Mouse (Mus musculus): Measurements from ENCODE around the gene Olfr168. TPM values are rescaled to one million over a fixed set of nuclear protein-coding genes. Genes with fewer than 3 reads are reported as not detected.
"Not testable (repeated sequence)": the region's sequence is repeated elsewhere in the genome, so short reads cannot be mapped to it uniquely, and the experiment has no call there.

Olfr168 gene
- not detected in 2 replicates for polyA plus RNA-seq (2014; fragmentation: Nextera tagmentation; extraction: Ambion mirVana)

DNA sequence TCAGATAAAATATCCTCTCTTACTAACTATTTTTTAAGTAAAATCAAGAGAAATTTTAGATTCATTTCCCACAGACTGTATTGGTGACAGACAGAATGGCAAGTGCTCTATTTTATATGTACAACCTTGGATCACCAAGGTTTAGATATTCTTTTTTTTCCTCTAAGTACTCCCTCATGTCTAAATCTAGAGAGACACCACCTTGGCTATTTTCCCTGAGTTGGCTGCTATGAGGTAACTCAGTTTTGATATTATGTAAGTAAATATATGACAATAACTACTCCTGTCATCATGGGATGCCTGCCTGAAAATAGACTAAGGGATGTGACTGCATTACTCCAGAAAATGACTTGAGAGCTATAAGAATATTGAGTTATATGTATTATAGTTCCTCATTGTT lies at the start of gene Olfr168:
Gene Olfr168, minus strand, starts transcription at position 101 of the 400 bp plus-strand sequence.
- Histone ChIP-seq H3K9me3 (ENCODE audit: control insufficient read depth, low read length) (peaks cover 3% of the 10 kb centered on the region; the same call in 1 of the 2 replicates), H3K4me1 (ENCODE audit: control insufficient read depth in 2 of 2, insufficient read depth in 2 of 2, low read length in 2 of 2) (no peaks in the 10 kb centered on the region), H3K27me3 (ENCODE audit: control insufficient read depth, insufficient read depth, low read length) (no peaks in the 10 kb centered on the region), H3K4me2 (ENCODE audit: low read length) (no peak within 1 kb of the TSS), H3K4me3 (ENCODE audit: control insufficient read depth in 1 of 2, insufficient read depth in 1 of 2, low read depth in 1 of 2, low read length in 2 of 2) (no peak within 1 kb of the TSS), H3K27ac (replicated peaks in 1 of 2; ENCODE audit: control insufficient read depth in 1 of 2, insufficient read depth in 1 of 2, low read depth in 2 of 2, low read length in 2 of 2) (no peak within 1 kb of the TSS), H3K9ac (ENCODE audit: low read length) (no peak within 1 kb of the TSS), H3K36me3 (ENCODE audit: control insufficient read depth, insufficient read depth, low read length) (no peaks in the 10 kb centered on the region)
- ATAC-seq (ENCODE audit: insufficient number of reproducible peaks, insufficient read depth, low FRiP score, low read depth) = no peak

DNA sequence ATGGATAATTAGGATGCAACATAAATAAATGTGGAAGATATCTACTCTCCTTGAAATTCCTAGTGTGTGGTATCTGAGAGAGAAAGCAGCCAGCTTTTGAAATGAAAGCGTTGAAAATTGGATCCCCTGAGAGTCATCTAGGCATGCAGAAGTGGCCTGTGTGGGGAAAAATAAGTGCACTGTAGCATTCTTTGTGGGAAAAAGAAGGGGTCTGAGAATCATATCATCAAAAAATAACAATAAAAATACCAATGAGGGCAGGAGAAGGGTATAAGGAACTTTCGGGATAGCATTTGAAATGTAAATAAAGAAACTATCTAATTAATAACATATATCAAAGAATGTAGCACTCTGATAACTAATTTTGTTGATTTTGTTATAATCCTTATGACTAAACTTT lies 36.4 kb upstream of the Olfr168 start, which contains the start of gene Olfr169:
Gene Olfr169, minus strand, starts transcription at position 101 of the 400 bp plus-strand sequence.
- ATAC-seq (ENCODE audit: insufficient number of reproducible peaks, insufficient read depth, low FRiP score, low read depth); H3K36me3 ChIP-seq (ENCODE audit: control insufficient read depth, insufficient read depth, low read length); H3K27me3 ChIP-seq (ENCODE audit: control insufficient read depth, insufficient read depth, low read length); H3K4me3 ChIP-seq (ENCODE audit: control insufficient read depth in 1 of 2, insufficient read depth in 1 of 2, low read depth in 1 of 2, low read length in 2 of 2); H3K9ac ChIP-seq (ENCODE audit: low read length); H3K4me1 ChIP-seq (ENCODE audit: control insufficient read depth in 2 of 2, insufficient read depth in 2 of 2, low read length in 2 of 2); H3K27ac ChIP-seq (replicated peaks in 1 of 2; ENCODE audit: control insufficient read depth in 1 of 2, insufficient read depth in 1 of 2, low read depth in 2 of 2, low read length in 2 of 2); H3K9me3 ChIP-seq (ENCODE audit: control insufficient read depth, low read length); H3K4me2 ChIP-seq (ENCODE audit: low read length): not testable (repeated sequence)
- 88% methylated on average over 2 of the region's 2 CpGs for WGBS

DNA sequence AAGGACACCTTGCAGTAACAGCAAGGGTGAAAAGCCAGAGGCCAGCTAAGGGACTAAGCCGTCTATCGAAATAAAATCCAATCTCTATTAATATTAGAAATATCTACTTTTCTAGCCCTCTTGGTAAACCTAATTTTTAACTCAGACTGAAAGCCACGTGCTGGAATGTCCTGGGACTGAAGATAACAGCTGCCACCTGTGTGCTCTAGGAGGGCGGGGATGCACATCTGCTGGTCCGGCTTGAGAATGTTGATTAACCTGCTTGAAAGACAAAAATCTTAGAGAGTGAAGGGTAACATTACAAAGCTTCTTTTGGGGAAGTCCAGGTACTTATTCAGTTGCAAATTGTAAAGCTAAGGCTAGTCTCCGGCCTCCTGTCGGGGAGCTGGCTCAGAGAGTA lies 18.1 kb upstream of the Olfr168 start:
- WGBS = 84% methylated on average over 7 of the region's 7 CpGs
- not testable (repeated sequence) for ATAC-seq (ENCODE audit: insufficient number of reproducible peaks, insufficient read depth, low FRiP score, low read depth); H3K9me3 ChIP-seq (ENCODE audit: control insufficient read depth, low read length); H3K4me1 ChIP-seq (ENCODE audit: control insufficient read depth in 2 of 2, insufficient read depth in 2 of 2, low read length in 2 of 2); H3K36me3 ChIP-seq (ENCODE audit: control insufficient read depth, insufficient read depth, low read length); H3K27me3 ChIP-seq (ENCODE audit: control insufficient read depth, insufficient read depth, low read length); H3K9ac ChIP-seq (ENCODE audit: low read length); H3K27ac ChIP-seq (replicated peaks in 1 of 2; ENCODE audit: control insufficient read depth in 1 of 2, insufficient read depth in 1 of 2, low read depth in 2 of 2, low read length in 2 of 2); H3K4me3 ChIP-seq (ENCODE audit: control insufficient read depth in 1 of 2, insufficient read depth in 1 of 2, low read depth in 1 of 2, low read length in 2 of 2); H3K4me2 ChIP-seq (ENCODE audit: low read length)

DNA sequence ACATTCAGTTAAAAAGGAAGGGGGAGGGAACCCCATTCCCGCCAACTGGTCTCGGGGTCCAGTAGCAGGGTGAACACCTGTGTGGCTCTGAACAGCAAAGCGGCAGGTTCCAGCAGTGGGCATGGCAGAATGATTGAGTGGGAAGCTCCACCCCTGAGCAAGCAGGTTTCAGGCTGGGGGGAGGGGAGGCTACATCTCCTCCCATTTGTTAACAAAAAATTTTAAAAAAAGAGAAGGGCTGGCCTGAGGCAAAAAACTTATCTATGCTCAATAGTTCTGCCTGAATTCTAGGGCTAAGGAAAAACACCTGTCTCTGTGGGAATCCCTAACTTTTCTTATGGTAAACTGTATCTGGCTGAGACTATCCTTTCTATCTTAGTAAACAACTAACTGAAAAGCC lies 16.9 kb upstream of the Olfr168 start:
- WGBS = 76% methylated on average over 3 of the region's 3 CpGs
- not testable (repeated sequence) for H3K36me3 ChIP-seq (ENCODE audit: control insufficient read depth, insufficient read depth, low read length); H3K27me3 ChIP-seq (ENCODE audit: control insufficient read depth, insufficient read depth, low read length); H3K27ac ChIP-seq (replicated peaks in 1 of 2; ENCODE audit: control insufficient read depth in 1 of 2, insufficient read depth in 1 of 2, low read depth in 2 of 2, low read length in 2 of 2); H3K9ac ChIP-seq (ENCODE audit: low read length); H3K9me3 ChIP-seq (ENCODE audit: control insufficient read depth, low read length); H3K4me2 ChIP-seq (ENCODE audit: low read length); H3K4me3 ChIP-seq (ENCODE audit: control insufficient read depth in 1 of 2, insufficient read depth in 1 of 2, low read depth in 1 of 2, low read length in 2 of 2); H3K4me1 ChIP-seq (ENCODE audit: control insufficient read depth in 2 of 2, insufficient read depth in 2 of 2, low read length in 2 of 2); ATAC-seq (ENCODE audit: insufficient number of reproducible peaks, insufficient read depth, low FRiP score, low read depth)

DNA sequence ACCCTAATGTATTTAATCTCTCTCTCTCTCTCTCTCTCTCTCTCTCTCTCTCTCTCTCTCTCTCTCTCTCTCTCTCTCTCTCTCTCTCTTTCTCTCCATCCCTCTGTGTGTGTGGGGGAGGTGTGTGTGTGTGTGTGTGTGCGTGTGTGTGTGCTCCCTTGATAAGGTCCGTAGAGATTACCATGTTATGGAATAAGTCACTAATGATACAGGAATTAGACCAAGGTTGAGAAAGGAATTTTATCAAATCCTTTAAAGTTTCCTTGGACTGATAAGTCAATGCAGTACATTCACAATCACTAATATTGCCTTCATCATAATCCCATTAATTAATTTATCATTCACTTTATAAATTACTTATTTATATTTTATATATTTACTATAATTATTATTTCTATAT lies 13.2 kb downstream of the Olfr168 start, which contains the start of gene Olfr167:
Gene Olfr167, minus strand, starts transcription at position 101 of the 400 bp plus-strand sequence.
- Histone ChIP-seq H3K4me1 (ENCODE audit: control insufficient read depth in 2 of 2, insufficient read depth in 2 of 2, low read length in 2 of 2) (no peaks in the 10 kb centered on the region), H3K9ac (ENCODE audit: low read length) (no peak within 1 kb of the TSS), H3K27me3 (ENCODE audit: control insufficient read depth, insufficient read depth, low read length) (no peaks in the 10 kb centered on the region), H3K27ac (replicated peaks in 1 of 2; ENCODE audit: control insufficient read depth in 1 of 2, insufficient read depth in 1 of 2, low read depth in 2 of 2, low read length in 2 of 2) (no peak within 1 kb of the TSS), H3K36me3 (ENCODE audit: control insufficient read depth, insufficient read depth, low read length) (no peaks in the 10 kb centered on the region), H3K9me3 (ENCODE audit: control insufficient read depth, low read length) (no peaks in the 10 kb centered on the region), H3K4me3 (ENCODE audit: control insufficient read depth in 1 of 2, insufficient read depth in 1 of 2, low read depth in 1 of 2, low read length in 2 of 2) (no peak within 1 kb of the TSS), H3K4me2 (ENCODE audit: low read length) (no peak within 1 kb of the TSS)
- 79% methylated on average over 2 of the region's 2 CpGs for WGBS
- ATAC-seq (ENCODE audit: insufficient number of reproducible peaks, insufficient read depth, low FRiP score, low read depth) = no peak

DNA sequence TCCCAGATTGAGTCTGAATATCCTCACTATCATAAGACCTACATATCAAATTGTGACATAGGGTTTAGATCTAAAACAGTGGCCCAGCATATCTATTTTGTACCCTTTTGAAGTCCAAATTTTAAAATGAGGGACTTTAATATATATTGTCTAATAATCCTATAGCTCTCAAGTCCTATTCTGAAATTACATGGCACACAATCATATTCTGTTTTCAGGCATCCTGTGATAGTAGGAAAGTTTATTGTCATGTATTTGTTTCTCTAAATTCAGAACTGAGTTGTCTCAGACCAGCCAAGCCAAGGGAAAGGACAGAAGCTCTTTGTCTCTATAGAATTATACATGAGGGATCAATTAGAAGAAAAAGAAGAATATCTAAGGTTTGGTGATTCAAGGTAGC lies 52.0 kb downstream of the Olfr168 start, which contains the start of gene Olfr166:
Gene Olfr166, plus strand, starts transcription at position 301 of the 400 bp plus-strand sequence.
- H3K27ac ChIP-seq (replicated peaks in 1 of 2; ENCODE audit: control insufficient read depth in 1 of 2, insufficient read depth in 1 of 2, low read depth in 2 of 2, low read length in 2 of 2) = no peak within 1 kb of the TSS
- H3K9me3 ChIP-seq (ENCODE audit: control insufficient read depth, low read length) = no peaks in the 10 kb centered on the region
- no peaks in the 10 kb centered on the region for H3K36me3 ChIP-seq (ENCODE audit: control insufficient read depth, insufficient read depth, low read length)
- ATAC-seq (ENCODE audit: insufficient number of reproducible peaks, insufficient read depth, low FRiP score, low read depth) = no peak
- no peaks in the 10 kb centered on the region for H3K27me3 ChIP-seq (ENCODE audit: control insufficient read depth, insufficient read depth, low read length)
- no peak within 1 kb of the TSS for H3K4me3 ChIP-seq (ENCODE audit: control insufficient read depth in 1 of 2, insufficient read depth in 1 of 2, low read depth in 1 of 2, low read length in 2 of 2)
- no peak within 1 kb of the TSS for H3K9ac ChIP-seq (ENCODE audit: low read length)
- H3K4me1 ChIP-seq (ENCODE audit: control insufficient read depth in 2 of 2, insufficient read depth in 2 of 2, low read length in 2 of 2) = no peaks in the 10 kb centered on the region
- no peak within 1 kb of the TSS for H3K4me2 ChIP-seq (ENCODE audit: low read length)

Other genes starting within 250 kb of the Olfr168 start
- not detected in 2 replicates for gene Olfr164, start 221.5 kb downstream of the Olfr168 start, polyA plus RNA-seq (2014; fragmentation: Nextera tagmentation; extraction: Ambion mirVana)
- gene Olfr165, start 112.4 kb downstream of the Olfr168 start, polyA plus RNA-seq (2014; fragmentation: Nextera tagmentation; extraction: Ambion mirVana) = not detected in 2 replicates
- gene Olfr166, start 51.9 kb downstream of the Olfr168 start, polyA plus RNA-seq (2014; fragmentation: Nextera tagmentation; extraction: Ambion mirVana) = not detected in 2 replicates
- gene Olfr167, start 13.3 kb downstream of the Olfr168 start, polyA plus RNA-seq (2014; fragmentation: Nextera tagmentation; extraction: Ambion mirVana) = not detected in 2 replicates
- not detected in 2 replicates for gene Olfr169, start 36.3 kb upstream of the Olfr168 start, polyA plus RNA-seq (2014; fragmentation: Nextera tagmentation; extraction: Ambion mirVana)
- gene Olfr170, start 76.3 kb upstream of the Olfr168 start, polyA plus RNA-seq (2014; fragmentation: Nextera tagmentation; extraction: Ambion mirVana) = not detected in 2 replicates
- gene Olfr171, start 94.4 kb upstream of the Olfr168 start, polyA plus RNA-seq (2014; fragmentation: Nextera tagmentation; extraction: Ambion mirVana) = not detected in 2 replicates
- gene Lamp3, start 170.8 kb upstream of the Olfr168 start, polyA plus RNA-seq (2014; fragmentation: Nextera tagmentation; extraction: Ambion mirVana) = not detected in 2 replicates
- 12.7 and 13.8 TPM in 2 replicates for gene B3gnt5, start 224.7 kb upstream of the Olfr168 start, polyA plus RNA-seq (2014; fragmentation: Nextera tagmentation; extraction: Ambion mirVana)